Mouse (Mus musculus) liver, embryonic 14.5 days (tissue): ENCODE measurements around the gene Atp6v1d.

ENCODE experiments used
- CTCF ChIP-seq: IDR thresholded peaks from 2 replicates; pipeline ENCODE4 v1.5.1; 2016; ENCODE audit warnings: antibody characterized with exemption, low read depth, control low read depth
- EP300 ChIP-seq: IDR thresholded peaks from 2 replicates; pipeline ENCODE4 v1.6.1; 2016; ENCODE audit warnings: antibody characterized with exemption, low read depth

GRCm38 (mm10) chr12:78868115-78868514, 6.7 kb upstream of the Atp6v1d start:
- TF ChIP-seq EP300 (no peak), CTCF (no peak)
